Mouse (Mus musculus) granulocyte monocyte progenitor cell, adult 5-6 weeks (primary cell): ENCODE results near the gene Myo18b. TPM values are rescaled to one million over a fixed set of nuclear protein-coding genes. Genes with fewer than 3 reads are reported as not detected.

ENCODE experiments used
- ATAC-seq: replicated peaks from 2 replicates; pipeline ENCODE4 v1.8.0; 2016; ENCODE audit warnings: mild to moderate bottlenecking, moderate TSS enrichment, inconsistent platforms; ENCODE audit not compliant: poor library complexity, severe bottlenecking
- total RNA-seq, 2 experiments: library from RNA; stranded (forward) in 1 of 2; stranded (reverse) in 1 of 2; fragments of 200-712, 200-1000 nt in 1 of 2; fragments of >200 nt in 1 of 2; fragmentation: Nextera tagmentation in 1 of 2; gene quantifications; 2 replicates each; pipeline ENCODE4 v1.2.3; 2014 to 2017

Myo18b gene
- total RNA-seq, 2 experiments from 2014 or later, result 0.06 to 1.9 TPM

GRCm38 (mm10) chr5:112755581-112755980 lies 140.6 kb downstream of the Myo18b start:
- no peak for ATAC-seq

- ATAC-seq, result no peak
Measured at GRCm38 (mm10) chr5:112749634-112750033, 146.5 kb downstream of the Myo18b start.

GRCm38 (mm10) chr5:112748001-112748719 lies 148.0 kb downstream of the Myo18b start:
- no peak for ATAC-seq

- no peak for ATAC-seq
Measured at GRCm38 (mm10) chr5:112747306-112747930, 148.7 kb downstream of the Myo18b start.

- ATAC-seq, result no peak
Measured at GRCm38 (mm10) chr5:112745176-112745575, 151.0 kb downstream of the Myo18b start.

GRCm38 (mm10) chr5:112744571-112744970 lies 151.6 kb downstream of the Myo18b start:
- ATAC-seq, result no peak

- no peak for ATAC-seq
Measured at GRCm38 (mm10) chr5:112743121-112743520, 153.0 kb downstream of the Myo18b start.

- no peak for ATAC-seq
Measured at GRCm38 (mm10) chr5:112740651-112741050, 155.5 kb downstream of the Myo18b start.

GRCm38 (mm10) chr5:112735040-112735439 lies 161.1 kb downstream of the Myo18b start:
- no peak for ATAC-seq

GRCm38 (mm10) chr5:112730604-112731003 lies 165.6 kb downstream of the Myo18b start:
- no peak for ATAC-seq

GRCm38 (mm10) chr5:112728432-112728831 lies 167.7 kb downstream of the Myo18b start:
- ATAC-seq, result no peak

- ATAC-seq, result peak; percentile 83
Measured at GRCm38 (mm10) chr5:112718655-112719306, 177.4 kb downstream of the Myo18b start.

GRCm38 (mm10) chr5:112714679-112715446 lies 181.3 kb downstream of the Myo18b start:
- ATAC-seq, result no peak

- ATAC-seq, result no peak
Measured at GRCm38 (mm10) chr5:112709831-112710230, 186.3 kb downstream of the Myo18b start.

- ATAC-seq, result no peak
Measured at GRCm38 (mm10) chr5:112708441-112708840, 187.7 kb downstream of the Myo18b start.

- ATAC-seq, result no peak
Measured at GRCm38 (mm10) chr5:112707478-112707877, 188.7 kb downstream of the Myo18b start.

- no peak for ATAC-seq
Measured at GRCm38 (mm10) chr5:112700794-112701193, 195.4 kb downstream of the Myo18b start.

- no peak for ATAC-seq
Measured at GRCm38 (mm10) chr5:112696683-112697082, 199.5 kb downstream of the Myo18b start.

GRCm38 (mm10) chr5:112695254-112695711 lies 200.9 kb downstream of the Myo18b start:
- ATAC-seq, result no peak

- no peak for ATAC-seq
Measured at GRCm38 (mm10) chr5:112693286-112693849, 202.8 kb downstream of the Myo18b start.
